8 mouse cellular contexts compared by ENCODE assay signal in genomic region chr11:70687601-70688199, GRCm38 (mm10). TPM values are rescaled to one million over a fixed set of nuclear protein-coding genes. Genes with fewer than 3 reads are reported as not detected.
DNase-seq lines count a peak whose midpoint lies in the region; ATAC-seq and TF ChIP-seq lines count a peak whose summit lies in the region.

TSS of gene Camta2 (minus strand) at chr11:70688105.

- ATAC-seq in embryonic facial prominence, embryonic 12.5 days (ENCODE audit: insufficient number of reproducible peaks, insufficient read depth, low FRiP score, low TSS enrichment), result peak; percentile 82
- ATAC-seq in limb, embryonic 15.5 days (ENCODE audit: insufficient number of reproducible peaks, low FRiP score, low TSS enrichment, low read depth), result peak; percentile 74; the same call in 1 of the 2 replicates
- peak; percentile 81 for ATAC-seq in midbrain, postnatal 0 days (ENCODE audit: low FRiP score)

- no peak for TF ChIP-seq CTCF in kidney, adult 2 months (conservative IDR thresholded peaks at IDR 0.05; ENCODE audit: insufficient read depth, insufficient read length, low read depth, low read length)
- TF ChIP-seq CTCF in midbrain, postnatal 0 days (IDR thresholded peaks at IDR 0.05), result peak; percentile 66

- H3K27ac ChIP-seq in embryonic facial prominence, embryonic 12.5 days, result peak within 1 kb of the TSS; percentile 82
- H3K27ac ChIP-seq in kidney, adult 2 months (ENCODE audit: insufficient read depth, low read depth, low read length), result peak within 1 kb of the TSS; percentile 66
- H3K27ac ChIP-seq in limb, embryonic 15.5 days, result peak within 1 kb of the TSS; percentile 90
- H3K27ac ChIP-seq in midbrain, postnatal 0 days (ENCODE audit: low read depth, low read length), result peak within 1 kb of the TSS; percentile 80

- peak; percentile 87 for DNase-seq in layer of hippocampus, adult 11-12 months (ENCODE audit: low spot score)
- DNase-seq in layer of hippocampus, adult 9-10 months (ENCODE audit: low spot score), result no peak
- peak; percentile 95 for DNase-seq in heart, adult 18-20 months
- peak; percentile 92 for DNase-seq in kidney, adult 2 months
- peak; percentile 83 for DNase-seq in midbrain, postnatal 0 days (ENCODE audit: low spot score)
- peak; percentile 79 to 83 for DNase-seq in spleen, postnatal 36 days (ENCODE audit: low spot score in 2 of 2)

- H3K4me2 ChIP-seq in embryonic facial prominence, embryonic 12.5 days (replicated peaks), result peak within 1 kb of the TSS; percentile 90
- H3K4me2 ChIP-seq in limb, embryonic 15.5 days, result peak within 1 kb of the TSS; percentile 77
- H3K4me2 ChIP-seq in midbrain, postnatal 0 days (ENCODE audit: low read depth, low read length, poor library complexity, severe bottlenecking), result peak within 1 kb of the TSS; percentile 59

- H3K4me3 ChIP-seq in embryonic facial prominence, embryonic 12.5 days, result peak within 1 kb of the TSS; percentile 87
- peak within 1 kb of the TSS; percentile 54 for H3K4me3 ChIP-seq in kidney, adult 2 months (ENCODE audit: insufficient read depth, low read depth, low read length)
- peak within 1 kb of the TSS; percentile 68 for H3K4me3 ChIP-seq in limb, embryonic 15.5 days
- H3K4me3 ChIP-seq in midbrain, postnatal 0 days (ENCODE audit: low read depth, low read length), result peak within 1 kb of the TSS; percentile 76

- H3K36me3 ChIP-seq in embryonic facial prominence, embryonic 12.5 days, result peaks cover 25% of the 10 kb centered on the region
- H3K36me3 ChIP-seq in kidney, adult 2 months (ENCODE audit: control insufficient read depth, insufficient read depth, low read length), result no peaks in the 10 kb centered on the region
- peaks cover 29% of the 10 kb centered on the region for H3K36me3 ChIP-seq in limb, embryonic 15.5 days
- peaks cover 15% of the 10 kb centered on the region for H3K36me3 ChIP-seq in midbrain, postnatal 0 days (ENCODE audit: insufficient read depth, low read length)

- peak within 1 kb of the TSS; percentile 78 for H3K9ac ChIP-seq in embryonic facial prominence, embryonic 12.5 days
- H3K9ac ChIP-seq in limb, embryonic 15.5 days, result peak within 1 kb of the TSS; percentile 73
- peak within 1 kb of the TSS; percentile 89 for H3K9ac ChIP-seq in midbrain, postnatal 0 days (replicated peaks; ENCODE audit: low read length, poor library complexity, severe bottlenecking)

- H3K4me1 ChIP-seq in embryonic facial prominence, embryonic 12.5 days, result peaks cover 17% of the 10 kb centered on the region
- H3K4me1 ChIP-seq in kidney, adult 2 months (ENCODE audit: control insufficient read depth, insufficient read depth, low read length), result peaks cover 11% of the 10 kb centered on the region
- H3K4me1 ChIP-seq in limb, embryonic 15.5 days, result peaks cover 23% of the 10 kb centered on the region
- H3K4me1 ChIP-seq in midbrain, postnatal 0 days (ENCODE audit: insufficient read depth, low read length), result peaks cover 14% of the 10 kb centered on the region

- no peaks in the 10 kb centered on the region for H3K27me3 ChIP-seq in embryonic facial prominence, embryonic 12.5 days
- H3K27me3 ChIP-seq in kidney, adult 2 months (replicated peaks; ENCODE audit: control insufficient read depth, insufficient read depth, low read length), result no peaks in the 10 kb centered on the region
- no peaks in the 10 kb centered on the region for H3K27me3 ChIP-seq in limb, embryonic 15.5 days
- no peaks in the 10 kb centered on the region for H3K27me3 ChIP-seq in midbrain, postnatal 0 days (ENCODE audit: insufficient read depth, low read length)

- no peaks in the 10 kb centered on the region for H3K9me3 ChIP-seq in embryonic facial prominence, embryonic 12.5 days
- H3K9me3 ChIP-seq in limb, embryonic 15.5 days, result no peaks in the 10 kb centered on the region
- H3K9me3 ChIP-seq in midbrain, postnatal 0 days (ENCODE audit: low read length), result no peaks in the 10 kb centered on the region

- peak; percentile 42 for TF ChIP-seq POLR2A in kidney, adult 2 months (IDR thresholded peaks at IDR 0.05; ENCODE audit: low read depth, low read length)

- 0% methylated on average over 52 of the region's 55 CpGs for WGBS in embryonic facial prominence, embryonic 12.5 days
- under 1% methylated on average over 55 of the region's 55 CpGs for WGBS in kidney, adult 2 months
- under 1% methylated on average over 53 of the region's 55 CpGs for WGBS in limb, embryonic 15.5 days
- 1% methylated on average over 47 of the region's 55 CpGs for WGBS in midbrain, postnatal 0 days

RNA-seq across cellular contexts. Expression of gene Camta2, which starts in this region (rescaled TPM):
- polyA plus RNA-seq in embryonic facial prominence, embryonic 12.5 days (2016; fragmentation: Nextera tagmentation; extraction: Ambion mirVana), result 12.0 and 12.3 TPM in 2 replicates
- 10 to 100 TPM; 34.0 to 36.9 TPM for total RNA-seq in heart, adult 18-20 months (2021)
- polyA plus RNA-seq in kidney, adult 2 months (2012; rRNA removed), result 23.6 and 28.7 TPM in 2 replicates
- 12.9 and 14.8 TPM in 2 replicates for polyA plus RNA-seq in limb, embryonic 15.5 days (2015; fragmentation: Nextera tagmentation; extraction: Ambion mirVana)
- 20.3 and 24.0 TPM in 2 replicates for total RNA-seq in midbrain, postnatal 0 days (2014; rRNA removed)
- polyA plus RNA-seq in midbrain, postnatal 0 days (2015; fragmentation: Nextera tagmentation; extraction: Ambion mirVana), result 23.6 and 24.5 TPM in 2 replicates
